Mouse (Mus musculus) thymus, postnatal 14 days (tissue): ENCODE measurements around the gene Ddx19a.
"Not testable (repeated sequence)": the region's sequence is repeated elsewhere in the genome, so short reads cannot be mapped to it uniquely, and the experiment has no call there.

Experiments
- DNase-seq: peaks from one replicate; pipeline ENCODE4 v3.0.0; 2021

Ddx19a gene

GRCm38 (mm10) chr8:110932444-110932843 is 65.2 kb downstream of the Ddx19a start:
- no peak for DNase-seq

DNA sequence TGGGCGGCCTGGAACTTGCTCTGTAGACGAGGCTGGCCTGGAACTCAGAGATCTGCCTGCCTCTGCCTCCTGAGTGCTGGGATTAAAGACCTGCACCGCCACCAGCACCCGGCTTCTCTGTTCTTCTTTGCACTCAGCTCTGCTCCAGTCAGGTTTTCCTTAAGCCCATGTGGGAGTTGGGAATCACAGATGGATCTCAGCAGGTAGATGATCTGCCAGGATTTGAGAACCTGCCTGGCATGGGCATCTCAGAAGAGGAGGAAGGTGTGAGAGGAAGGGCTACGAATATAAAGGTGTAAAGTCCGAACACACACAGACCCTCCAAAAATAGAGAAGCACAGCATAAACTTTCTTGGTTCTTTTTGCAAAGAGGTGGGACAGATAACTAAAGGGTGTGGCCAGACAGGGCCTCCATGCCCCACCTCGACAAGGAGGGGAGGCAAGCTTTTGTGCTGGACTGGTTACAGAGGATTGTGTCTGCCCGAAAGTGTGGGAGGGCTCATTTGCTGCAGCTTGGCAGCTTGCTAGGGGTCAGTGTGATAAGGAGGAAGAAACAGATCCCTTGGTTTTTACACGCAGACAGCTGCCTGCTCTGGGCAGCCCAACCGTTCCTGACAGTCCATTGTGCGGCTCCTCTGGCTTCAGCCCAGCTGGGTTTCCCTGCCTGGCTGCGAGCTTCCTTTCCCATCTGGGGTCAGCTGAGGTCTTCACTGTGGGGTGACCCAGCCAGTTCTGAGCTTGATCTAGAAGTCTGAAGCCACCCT is 66.2 kb downstream of the Ddx19a start:
- no peak for DNase-seq

- DNase-seq: not testable (repeated sequence)
Observed at GRCm38 (mm10) chr8:110929672-110930071, 67.9 kb downstream of the Ddx19a start.

DNA sequence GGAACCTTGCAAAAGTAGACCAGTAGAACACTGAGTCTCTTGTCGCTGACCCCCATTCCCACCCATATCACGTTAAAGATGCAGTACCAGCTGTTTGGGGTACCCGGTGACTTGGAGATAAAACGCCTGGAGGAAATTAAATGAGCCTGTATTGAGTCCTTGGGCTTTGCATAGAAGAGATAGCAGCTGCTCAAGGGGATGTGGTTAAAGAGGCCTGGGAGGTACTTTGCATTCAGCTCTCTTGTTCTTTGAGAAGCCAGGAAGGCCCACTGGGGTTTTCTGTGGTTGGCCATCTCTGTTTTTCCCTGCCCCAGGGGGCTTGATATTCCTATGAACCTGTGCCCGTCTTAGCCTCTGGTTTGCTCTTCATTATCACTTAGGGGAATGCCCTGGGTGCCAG is 68.5 kb downstream of the Ddx19a start:
- peak; percentile 23 for DNase-seq

- DNase-seq: no peak
Observed at GRCm38 (mm10) chr8:110928435-110928834, 69.2 kb downstream of the Ddx19a start.

GRCm38 (mm10) chr8:110926690-110927089 is 70.9 kb downstream of the Ddx19a start:
- DNase-seq: no peak

GRCm38 (mm10) chr8:110925691-110926140 is 71.9 kb downstream of the Ddx19a start:
- DNase-seq: no peak
